Comparison of ENCODE assay signal across 19 mouse cellular contexts in the genomic region with DNA sequence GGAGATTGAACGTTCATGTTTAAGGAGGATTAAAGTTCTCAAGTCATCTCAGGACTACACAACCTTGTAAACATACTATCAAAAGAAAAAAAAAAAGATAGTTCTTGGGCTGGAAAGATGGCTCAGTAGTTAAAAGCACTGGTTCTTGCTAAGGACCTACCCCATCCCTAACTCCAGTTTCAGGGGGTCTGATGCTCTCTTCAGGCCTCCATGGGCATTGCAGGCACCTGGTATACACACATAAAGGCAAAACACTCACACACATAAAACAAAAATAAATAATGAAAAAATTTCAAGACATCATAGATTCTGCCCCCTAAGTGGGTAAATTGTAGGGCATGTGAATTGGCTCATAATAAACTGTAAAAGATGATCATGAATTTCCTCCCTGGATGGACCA. TPM values are rescaled to one million over a fixed set of nuclear protein-coding genes. Genes with fewer than 3 reads are reported as not detected.
A peak's percentile ranks its signal among the peaks of the same experiment; 100 is the strongest.
DNase-seq lines count a peak whose midpoint lies in the region; ATAC-seq and TF ChIP-seq lines count a peak whose summit lies in the region.
"Had no signal": no experiment of that assay in that cellular context is flagged by ENCODE, and none has a peak within 500 bp of the region (broad histone marks: within the 10 kb centered on the region; RNA-seq: fewer than 3 reads in every experiment).

No protein-coding gene starts in this region.

- no peaks in the 10 kb centered on the region for H3K36me3 ChIP-seq in hindbrain, postnatal 0 days (ENCODE audit: insufficient read depth, low read length)
- no peaks in the 10 kb centered on the region for H3K36me3 ChIP-seq in hindbrain, embryonic 11.5 days (ENCODE audit: control insufficient read depth, insufficient read depth, low read length)
- H3K36me3 ChIP-seq in liver, postnatal 0 days (replicated peaks; ENCODE audit: insufficient read depth, low read length), result peaks cover 15% of the 10 kb centered on the region; the same call in 1 of the 2 replicates
- no peaks in the 10 kb centered on the region for H3K36me3 ChIP-seq in liver, embryonic 11.5 days (ENCODE audit: control insufficient read depth, insufficient read depth, low read length)
- H3K36me3 ChIP-seq: heart, embryonic 10.5 days; midbrain, embryonic 15.5 days had no signal

- 0 out of 2 replicates have a peak, but pooled peaks cover 4% of the 10 kb centered on the region for H3K4me1 ChIP-seq in hindbrain, postnatal 0 days (ENCODE audit: insufficient read depth, low read length)
- H3K4me1 ChIP-seq in hindbrain, embryonic 11.5 days (replicated peaks; ENCODE audit: control insufficient read depth, insufficient read depth, low read length), result 0 out of 2 replicates have a peak, but pooled peaks cover 3% of the 10 kb centered on the region
- no peaks in the 10 kb centered on the region for H3K4me1 ChIP-seq in liver, postnatal 0 days (ENCODE audit: insufficient read depth)
- no peaks in the 10 kb centered on the region for H3K4me1 ChIP-seq in liver, embryonic 11.5 days (replicated peaks; ENCODE audit: control insufficient read depth, insufficient read depth, low read length)
- H3K4me1 ChIP-seq: stomach, embryonic 15.5 days had no signal

- no peak for TF ChIP-seq EP300 in liver, postnatal 0 days (IDR thresholded peaks at IDR 0.05; ENCODE audit: low read depth)

- DNase-seq in hindbrain, postnatal 0 days (ENCODE audit: low spot score), result no peak
- DNase-seq in hindbrain, embryonic 11.5 days (ENCODE audit: low spot score), result no peak
- no peak for DNase-seq in liver, postnatal 0 days
- no peak for DNase-seq in liver, embryonic 11.5 days (ENCODE audit: low spot score)
- peak; percentile 32 for DNase-seq in 416B (ENCODE audit: low read depth)
- DNase-seq in MEL-GATA-1-ER (ENCODE audit: extremely low read depth, low read depth), result peak; percentile 13
- DNase-seq in adrenal gland, adult 2 months, result no peak
- DNase-seq in spleen, postnatal 10 days (ENCODE audit: low spot score in 2 of 2), result no peak
- DNase-seq: adrenal gland, postnatal 36 days; cerebellum, adult 9-10 months; gastrocnemius, postnatal 25 days; kidney, adult 8-10 months; lung, adult 18-20 months; right cerebral cortex, adult 18-20 months had no signal

- no peak overlapping the region for H3K4me3 ChIP-seq in hindbrain, postnatal 0 days (ENCODE audit: low read length)
- H3K4me3 ChIP-seq in hindbrain, embryonic 11.5 days (ENCODE audit: low read depth, low read length), result no peak overlapping the region
- no peak overlapping the region for H3K4me3 ChIP-seq in liver, postnatal 0 days (ENCODE audit: low read depth, low read length)
- no peak overlapping the region for H3K4me3 ChIP-seq in liver, embryonic 11.5 days (ENCODE audit: low read depth, low read length)
- H3K4me3 ChIP-seq: heart, embryonic 10.5 days; midbrain, embryonic 15.5 days; stomach, embryonic 15.5 days had no signal

- no peak overlapping the region for H3K9ac ChIP-seq in hindbrain, postnatal 0 days (replicated peaks; ENCODE audit: low read length)
- no peak overlapping the region for H3K9ac ChIP-seq in hindbrain, embryonic 11.5 days (ENCODE audit: low read depth, low read length)
- no peak overlapping the region for H3K9ac ChIP-seq in liver, postnatal 0 days (replicated peaks)
- H3K9ac ChIP-seq in liver, embryonic 11.5 days (ENCODE audit: low read depth, low read length), result no peak overlapping the region
- H3K9ac ChIP-seq: midbrain, embryonic 15.5 days; stomach, embryonic 15.5 days had no signal

- H3K27me3 ChIP-seq in hindbrain, postnatal 0 days (ENCODE audit: insufficient read depth, low read length), result no peaks in the 10 kb centered on the region
- no peaks in the 10 kb centered on the region for H3K27me3 ChIP-seq in hindbrain, embryonic 11.5 days (ENCODE audit: control insufficient read depth, insufficient read depth, low read length)
- no peaks in the 10 kb centered on the region for H3K27me3 ChIP-seq in liver, postnatal 0 days (ENCODE audit: insufficient read depth, low read length)
- no peaks in the 10 kb centered on the region for H3K27me3 ChIP-seq in liver, embryonic 11.5 days (replicated peaks; ENCODE audit: control insufficient read depth, insufficient read depth, low read length)
- H3K27me3 ChIP-seq: midbrain, embryonic 15.5 days; stomach, embryonic 15.5 days had no signal

- H3K4me2 ChIP-seq in hindbrain, postnatal 0 days (ENCODE audit: low read depth, low read length), result no peak overlapping the region
- H3K4me2 ChIP-seq in hindbrain, embryonic 11.5 days (replicated peaks; ENCODE audit: low read depth, low read length), result no peak overlapping the region
- no peak overlapping the region for H3K4me2 ChIP-seq in liver, postnatal 0 days (ENCODE audit: low read depth, low read length)
- H3K4me2 ChIP-seq in liver, embryonic 11.5 days, result no peak overlapping the region
- H3K4me2 ChIP-seq: midbrain, embryonic 15.5 days; stomach, embryonic 15.5 days had no signal

- H3K27ac ChIP-seq in hindbrain, postnatal 0 days, result no peak overlapping the region
- no peak overlapping the region for H3K27ac ChIP-seq in hindbrain, embryonic 11.5 days (ENCODE audit: low read depth, low read length)
- no peak overlapping the region for H3K27ac ChIP-seq in liver, postnatal 0 days (ENCODE audit: low read depth)
- no peak overlapping the region for H3K27ac ChIP-seq in liver, embryonic 11.5 days (ENCODE audit: low read depth, low read length)
- H3K27ac ChIP-seq: heart, embryonic 10.5 days; midbrain, embryonic 15.5 days; stomach, embryonic 15.5 days had no signal

- no peak for ATAC-seq in hindbrain, postnatal 0 days
- no peak for ATAC-seq in hindbrain, embryonic 11.5 days (ENCODE audit: low FRiP score)
- ATAC-seq in liver, postnatal 0 days, result no peak
- no peak for ATAC-seq in liver, embryonic 11.5 days (replicated peaks; ENCODE audit: low FRiP score)
- ATAC-seq: activated CD4-positive, CD25-positive, alpha-beta regulatory T cell, adult 4 months; hindbrain, embryonic 16.5 days; midbrain, embryonic 15.5 days had no signal

- H3K9me3 ChIP-seq in hindbrain, postnatal 0 days (ENCODE audit: low read length), result no peaks in the 10 kb centered on the region
- no peaks in the 10 kb centered on the region for H3K9me3 ChIP-seq in hindbrain, embryonic 11.5 days (ENCODE audit: control insufficient read depth, low read length)
- H3K9me3 ChIP-seq in liver, postnatal 0 days (ENCODE audit: low read length), result no peaks in the 10 kb centered on the region
- no peaks in the 10 kb centered on the region for H3K9me3 ChIP-seq in liver, embryonic 11.5 days (ENCODE audit: control insufficient read depth, low read length)
- H3K9me3 ChIP-seq: heart, embryonic 10.5 days; midbrain, embryonic 15.5 days; stomach, embryonic 15.5 days had no signal

- TF ChIP-seq CTCF in hindbrain, postnatal 0 days (IDR thresholded peaks at IDR 0.05; ENCODE audit: low read depth), result peak; percentile 59
- TF ChIP-seq CTCF in liver, postnatal 0 days (IDR thresholded peaks at IDR 0.05; ENCODE audit: low read depth), result peak; percentile 41

- WGBS in hindbrain, postnatal 0 days, result 74% methylated on average over 1 of the region's 1 CpGs
- 89% methylated on average over 1 of the region's 1 CpGs for WGBS in hindbrain, embryonic 11.5 days
- WGBS in liver, postnatal 0 days (ENCODE audit: insufficient replicate concordance), result 79% methylated on average over 1 of the region's 1 CpGs
- WGBS in liver, embryonic 11.5 days, result 76% methylated on average over 1 of the region's 1 CpGs

RNA-seq across cellular contexts. Expression of a gene that starts 42.5 kb away (rescaled TPM):
- total RNA-seq in hindbrain, postnatal 0 days (2014; rRNA removed), result 15.0 and 17.5 TPM in 2 replicates
- 15.9 and 16.6 TPM in 2 replicates for polyA plus RNA-seq in hindbrain, postnatal 0 days (2015; fragmentation: Nextera tagmentation; extraction: Ambion mirVana)
- polyA plus RNA-seq in hindbrain, embryonic 11.5 days (2014; fragmentation: Nextera tagmentation; extraction: Ambion mirVana), result 13.5 and 15.3 TPM in 2 replicates
- 9.6 and 10.9 TPM in 2 replicates for polyA plus RNA-seq in liver, postnatal 0 days (2015; fragmentation: Nextera tagmentation; extraction: Ambion mirVana)
- 20.3 and 20.8 TPM in 2 replicates for polyA plus RNA-seq in liver, embryonic 11.5 days (2014; fragmentation: Nextera tagmentation; extraction: Ambion mirVana)
- 10 to 100 TPM; 38.8 to 39.8 TPM for total RNA-seq in adrenal gland, adult 2 months (2021)
- 20.1 and 23.2 TPM in 2 replicates for polyA plus RNA-seq in adrenal gland, adult 2 months (2012; rRNA removed)

Comparison
In these comparisons a context has a peak if more than half of its experiments do, and no peak if none do; other contexts are left out.
1. DNase-seq: peak in 416B (single experiment) and MEL-GATA-1-ER (single experiment); none in hindbrain, postnatal 0 days (single experiment), hindbrain, embryonic 11.5 days (single experiment), liver, postnatal 0 days (single experiment), liver, embryonic 11.5 days (single experiment), adrenal gland, adult 2 months (single experiment) and spleen, postnatal 10 days (0 of 2).